Mouse (Mus musculus) C2C12 (cell line): Measurements from ENCODE around the gene Wapl.

Experiments used
- CEBPB ChIP-seq: IDR thresholded peaks from one replicate; pipeline ENCODE4 v1.6.1; 2011; ENCODE audit warnings: low read depth, mild to moderate bottlenecking, control low read depth, moderate library complexity
- CTCF ChIP-seq: IDR thresholded peaks from one replicate; pipeline ENCODE4 v1.5.1; 2011; ENCODE audit not compliant: control insufficient read depth, insufficient read depth, insufficient read length
- FOSL1 ChIP-seq: IDR thresholded peaks from one replicate; pipeline ENCODE4 v1.8.0; 2011; ENCODE audit warnings: mild to moderate bottlenecking, low read length; ENCODE audit not compliant: poor library complexity, insufficient read depth, severe bottlenecking
- MAX ChIP-seq: IDR thresholded peaks from one replicate; pipeline ENCODE4 v1.6.1; 2011; ENCODE audit warnings: mild to moderate bottlenecking, control low read depth
- MYOG ChIP-seq: IDR thresholded peaks from one replicate; pipeline ENCODE4 v1.6.1; 2011; ENCODE audit not compliant: control insufficient read depth, insufficient read length; ENCODE audit errors: extremely low read depth
- USF1 ChIP-seq: IDR thresholded peaks from one replicate; pipeline ENCODE4 v1.6.1; 2011; ENCODE audit warnings: low read depth, mild to moderate bottlenecking, control low read depth, moderate library complexity

DNA sequence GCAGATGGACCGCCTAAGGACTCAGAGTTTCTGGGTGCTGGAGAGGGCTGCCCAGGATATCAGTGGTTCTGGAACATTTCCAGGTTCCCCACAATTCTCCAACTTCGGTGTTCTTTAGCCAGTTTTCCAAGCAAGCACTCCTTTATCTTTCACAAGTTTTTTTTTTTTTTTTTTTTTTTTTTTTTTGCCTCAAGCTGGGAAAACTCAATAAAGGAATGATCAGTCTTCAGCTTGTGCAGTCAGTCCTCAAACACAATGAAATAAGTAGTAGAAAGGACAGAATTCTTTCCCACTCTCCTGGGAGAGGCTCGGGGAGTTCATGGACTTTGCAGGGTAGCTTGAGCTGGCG, 11.3 kb upstream of the Wapl start:
- no peak for TF ChIP-seq MAX
- no peak for TF ChIP-seq CTCF
- no peak for TF ChIP-seq USF1
- TF ChIP-seq CEBPB = no peak
- TF ChIP-seq MYOG = no peak
- TF ChIP-seq FOSL1 = no peak
